Mouse (Mus musculus): ENCODE results near the gene Ptprk. TPM values are rescaled to one million over a fixed set of nuclear protein-coding genes. Genes with fewer than 3 reads are reported as not detected.

Ptprk gene
- total and polyA plus RNA-seq, 3 experiments = 0.02 to 2.4 (median 0.49) TPM

DNA sequence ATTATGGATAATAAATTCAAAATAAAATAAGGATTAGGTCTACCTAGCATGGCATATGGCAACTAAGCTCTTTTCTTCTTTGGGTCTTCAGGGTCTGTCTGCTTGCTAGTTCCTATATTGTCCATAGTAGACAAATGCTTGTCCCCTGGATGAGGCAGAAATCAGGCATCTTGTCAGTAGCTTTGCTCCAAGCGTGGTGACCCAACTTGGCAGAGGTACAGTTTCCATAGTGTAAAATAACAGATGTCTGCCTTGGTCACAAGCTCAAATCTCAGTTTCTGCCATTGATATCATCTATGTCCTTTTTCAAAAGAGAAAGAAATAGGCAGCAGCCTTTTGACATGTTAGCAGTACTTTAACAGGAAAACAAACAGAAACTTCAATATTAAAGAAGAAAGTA lies 416.4 kb downstream of the Ptprk start:
- ATAC-seq (ENCODE audit: extremely low read depth, insufficient number of reproducible peaks, low FRiP score, poor library complexity, severe bottlenecking) (no peak), DNase-seq (ENCODE audit: low spot score) (no peak)
- no peak for TF ChIP-seq GATA1 (IDR thresholded peaks at IDR 0.05; ENCODE audit: borderline replicate concordance, low read length)
- TF ChIP-seq GATA2 (IDR thresholded peaks at IDR 0.05; ENCODE audit: borderline replicate concordance, low read depth, low read length) = no peak
- no peak for TF ChIP-seq POLR2AphosphoS5 (IDR thresholded peaks at IDR 0.05; ENCODE audit: insufficient replicate concordance, low read depth, low read length)
- no peak for TF ChIP-seq TAL1 (conservative IDR thresholded peaks at IDR 0.05; ENCODE audit: low read depth, low read length)
- no peak for TF ChIP-seq CTCF (IDR thresholded peaks at IDR 0.05; ENCODE audit: low read depth, low read length)
- H3K4me3 ChIP-seq (ENCODE audit: low read depth, low read length) = no peak overlapping the region
- H3K4me1 ChIP-seq (ENCODE audit: insufficient read depth, low read depth, low read length) = peaks cover 6% of the 10 kb centered on the region
- no peaks in the 10 kb centered on the region for H3K36me3 ChIP-seq (replicated peaks)
- no peaks in the 10 kb centered on the region for H3K9me3 ChIP-seq (replicated peaks)
- no peaks in the 10 kb centered on the region for H3K27me3 ChIP-seq (ENCODE audit: insufficient read depth, low read length)

DNA sequence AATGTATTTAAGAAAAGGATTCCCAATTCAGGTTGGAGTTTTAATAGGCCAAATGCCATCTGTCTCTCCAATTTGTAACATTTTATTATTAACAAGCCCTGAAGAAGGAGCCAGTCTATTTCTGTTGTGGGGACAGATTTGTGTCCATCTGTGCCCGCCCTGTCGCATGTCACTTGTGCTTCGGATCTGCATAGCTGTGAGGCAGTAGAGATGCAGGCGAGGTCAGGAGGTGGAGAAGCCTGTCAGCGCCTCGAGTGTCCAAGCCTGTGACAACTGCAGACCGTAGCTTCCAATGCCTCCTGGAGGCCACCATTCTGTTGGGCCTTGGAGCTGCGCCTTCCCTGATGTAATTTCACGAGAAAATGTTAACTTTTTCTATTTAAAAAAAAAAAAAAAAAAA lies 417.6 kb downstream of the Ptprk start:
- H3K36me3 ChIP-seq (replicated peaks) = no peaks in the 10 kb centered on the region
- ATAC-seq (ENCODE audit: extremely low read depth, insufficient number of reproducible peaks, low FRiP score, poor library complexity, severe bottlenecking) (no peak), DNase-seq (ENCODE audit: low spot score) (no peak)
- no peak overlapping the region for H3K4me3 ChIP-seq (ENCODE audit: low read depth, low read length)
- H3K27me3 ChIP-seq (ENCODE audit: insufficient read depth, low read length) = no peaks in the 10 kb centered on the region
- peaks cover 6% of the 10 kb centered on the region; the same call in 1 of the 2 replicates for H3K4me1 ChIP-seq (ENCODE audit: insufficient read depth, low read depth, low read length)
- no peaks in the 10 kb centered on the region for H3K9me3 ChIP-seq (replicated peaks)
- TF ChIP-seq POLR2AphosphoS5 (IDR thresholded peaks at IDR 0.05; ENCODE audit: insufficient replicate concordance, low read depth, low read length) = no peak
- TF ChIP-seq GATA1 (IDR thresholded peaks at IDR 0.05; ENCODE audit: borderline replicate concordance, low read length) = no peak
- TF ChIP-seq CTCF (IDR thresholded peaks at IDR 0.05; ENCODE audit: low read depth, low read length) = no peak
- TF ChIP-seq GATA2 (IDR thresholded peaks at IDR 0.05; ENCODE audit: borderline replicate concordance, low read depth, low read length) = no peak
- no peak for TF ChIP-seq TAL1 (conservative IDR thresholded peaks at IDR 0.05; ENCODE audit: low read depth, low read length)

DNA sequence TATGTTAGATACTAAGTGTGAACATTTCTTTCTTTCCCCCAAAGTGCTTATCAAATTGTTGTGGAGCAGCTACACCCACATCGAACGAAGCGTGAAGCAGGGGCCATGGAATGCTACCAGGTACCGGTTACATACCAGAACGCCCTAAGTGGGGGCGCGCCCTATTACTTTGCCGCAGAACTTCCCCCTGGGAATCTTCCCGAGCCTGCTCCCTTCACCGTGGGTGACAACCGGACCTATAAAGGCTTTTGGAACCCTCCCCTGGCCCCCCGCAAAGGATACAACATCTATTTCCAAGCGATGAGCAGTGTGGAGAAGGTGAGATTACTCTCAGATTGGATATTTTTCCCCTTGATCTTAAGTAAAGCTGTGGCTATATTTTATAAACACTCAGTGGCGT lies 418.2 kb downstream of the Ptprk start:
- no peaks in the 10 kb centered on the region for H3K27me3 ChIP-seq (ENCODE audit: insufficient read depth, low read length)
- H3K4me3 ChIP-seq (ENCODE audit: low read depth, low read length) = no peak overlapping the region
- H3K36me3 ChIP-seq (replicated peaks) = no peaks in the 10 kb centered on the region
- H3K9me3 ChIP-seq (replicated peaks) = no peaks in the 10 kb centered on the region
- TF ChIP-seq POLR2AphosphoS5 (IDR thresholded peaks at IDR 0.05; ENCODE audit: insufficient replicate concordance, low read depth, low read length) = no peak
- TF ChIP-seq CTCF (IDR thresholded peaks at IDR 0.05; ENCODE audit: low read depth, low read length) = no peak
- no peak for TF ChIP-seq GATA1 (IDR thresholded peaks at IDR 0.05; ENCODE audit: borderline replicate concordance, low read length)
- TF ChIP-seq TAL1 (conservative IDR thresholded peaks at IDR 0.05; ENCODE audit: low read depth, low read length) = no peak
- no peak for TF ChIP-seq GATA2 (IDR thresholded peaks at IDR 0.05; ENCODE audit: borderline replicate concordance, low read depth, low read length)
- no peak for ATAC-seq (ENCODE audit: extremely low read depth, insufficient number of reproducible peaks, low FRiP score, poor library complexity, severe bottlenecking)
- no peak for DNase-seq (ENCODE audit: low spot score)
- 0 out of 2 replicates have a peak, but pooled peaks cover 2% of the 10 kb centered on the region for H3K4me1 ChIP-seq (ENCODE audit: insufficient read depth, low read depth, low read length)

DNA sequence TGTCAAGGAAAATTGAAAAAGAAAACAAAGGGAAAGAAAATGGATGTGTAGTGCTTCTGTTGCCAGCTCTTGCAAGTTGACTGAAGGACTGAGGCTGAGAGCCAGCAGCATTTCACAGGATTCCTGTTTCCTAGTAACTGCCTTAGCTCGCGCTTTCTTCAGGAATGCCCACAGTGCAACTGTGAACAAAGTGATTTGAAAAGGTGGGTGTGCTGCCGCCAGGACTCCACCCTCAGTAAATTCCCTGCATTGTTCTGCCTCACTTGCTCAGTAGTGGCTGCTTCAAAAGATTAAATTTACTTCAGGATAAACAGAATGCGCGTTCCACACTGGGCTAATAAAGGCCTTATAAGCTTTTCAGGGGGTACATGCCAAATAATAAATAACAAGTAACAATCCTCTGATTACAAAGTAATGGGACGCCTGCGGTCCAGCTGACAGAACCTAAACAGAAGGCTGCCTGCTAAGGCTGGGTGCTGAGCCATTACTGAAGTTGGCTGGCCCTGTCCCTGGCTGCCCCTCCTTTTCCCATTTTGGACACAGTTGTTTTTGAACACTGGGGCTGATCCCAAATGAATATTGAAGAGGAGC lies 418.7 kb downstream of the Ptprk start:
- no peaks in the 10 kb centered on the region for H3K27me3 ChIP-seq (ENCODE audit: insufficient read depth, low read length)
- no peaks in the 10 kb centered on the region for H3K9me3 ChIP-seq (replicated peaks)
- H3K4me1 ChIP-seq (ENCODE audit: insufficient read depth, low read depth, low read length) = 0 out of 2 replicates have a peak, but pooled peaks cover 2% of the 10 kb centered on the region
- no peak for DNase-seq (ENCODE audit: low spot score)
- TF ChIP-seq CTCF (IDR thresholded peaks at IDR 0.05; ENCODE audit: low read depth, low read length) (no peak), GATA2 (IDR thresholded peaks at IDR 0.05; ENCODE audit: borderline replicate concordance, low read depth, low read length) (no peak), GATA1 (IDR thresholded peaks at IDR 0.05; ENCODE audit: borderline replicate concordance, low read length) (no peak), TAL1 (conservative IDR thresholded peaks at IDR 0.05; ENCODE audit: low read depth, low read length) (no peak), POLR2AphosphoS5 (IDR thresholded peaks at IDR 0.05; ENCODE audit: insufficient replicate concordance, low read depth, low read length) (no peak)
- no peak overlapping the region for H3K4me3 ChIP-seq (ENCODE audit: low read depth, low read length)
- ATAC-seq (ENCODE audit: extremely low read depth, insufficient number of reproducible peaks, low FRiP score, poor library complexity, severe bottlenecking) = no peak
- H3K36me3 ChIP-seq (replicated peaks) = no peaks in the 10 kb centered on the region

DNA sequence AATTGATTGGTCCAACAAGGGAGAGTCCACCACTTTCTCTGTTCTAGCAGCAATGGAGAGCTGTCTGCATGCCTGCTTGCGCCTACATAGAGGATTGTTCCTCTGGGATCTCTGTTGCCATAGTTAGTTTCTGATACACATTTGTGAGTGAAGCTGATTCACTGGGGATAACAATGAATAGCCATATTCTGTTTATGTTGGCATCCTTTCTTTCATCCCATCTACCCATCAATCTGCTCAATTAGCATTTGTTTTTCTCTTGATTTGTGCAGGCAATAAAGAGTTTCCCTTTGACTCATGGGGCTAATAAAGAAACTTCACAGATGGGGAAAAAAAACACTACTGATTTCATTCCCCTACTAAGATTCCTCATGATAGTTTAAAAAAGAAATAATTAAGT lies 423.2 kb downstream of the Ptprk start:
- TF ChIP-seq POLR2AphosphoS5 (IDR thresholded peaks at IDR 0.05; ENCODE audit: insufficient replicate concordance, low read depth, low read length) (no peak), GATA1 (IDR thresholded peaks at IDR 0.05; ENCODE audit: borderline replicate concordance, low read length) (no peak), TAL1 (conservative IDR thresholded peaks at IDR 0.05; ENCODE audit: low read depth, low read length) (no peak), CTCF (IDR thresholded peaks at IDR 0.05; ENCODE audit: low read depth, low read length) (no peak), GATA2 (IDR thresholded peaks at IDR 0.05; ENCODE audit: borderline replicate concordance, low read depth, low read length) (no peak)
- DNase-seq (ENCODE audit: low spot score) = no peak
- no peaks in the 10 kb centered on the region for H3K9me3 ChIP-seq (replicated peaks)
- no peak overlapping the region for H3K4me3 ChIP-seq (ENCODE audit: low read depth, low read length)
- H3K4me1 ChIP-seq (ENCODE audit: insufficient read depth, low read depth, low read length) = 0 out of 2 replicates have a peak, but pooled peaks cover 2% of the 10 kb centered on the region
- no peak for ATAC-seq (ENCODE audit: extremely low read depth, insufficient number of reproducible peaks, low FRiP score, poor library complexity, severe bottlenecking)
- H3K27me3 ChIP-seq (ENCODE audit: insufficient read depth, low read length) = no peaks in the 10 kb centered on the region
- H3K36me3 ChIP-seq (replicated peaks) = no peaks in the 10 kb centered on the region

DNA sequence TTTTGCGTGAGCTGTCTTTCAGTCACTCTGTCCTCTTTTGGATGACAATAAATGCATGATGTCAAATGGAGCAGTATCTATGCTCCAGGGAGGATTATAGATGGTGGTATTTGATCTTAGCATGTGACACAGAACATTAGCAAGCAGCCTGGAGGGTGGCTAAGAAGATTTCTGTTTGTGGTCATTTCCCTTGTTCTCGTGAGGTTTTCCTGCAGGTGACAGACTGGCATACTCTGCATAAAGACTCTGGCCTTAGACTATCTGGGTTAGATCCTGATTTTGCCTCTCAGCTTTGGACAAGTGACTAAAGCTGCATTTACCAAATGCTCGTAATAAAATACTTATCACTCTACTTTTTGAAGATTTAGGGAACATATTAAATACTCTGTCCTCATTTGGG lies 423.9 kb downstream of the Ptprk start:
- no peaks in the 10 kb centered on the region for H3K9me3 ChIP-seq (replicated peaks)
- ATAC-seq (ENCODE audit: extremely low read depth, insufficient number of reproducible peaks, low FRiP score, poor library complexity, severe bottlenecking) (no peak), DNase-seq (ENCODE audit: low spot score) (no peak)
- no peak for TF ChIP-seq GATA2 (IDR thresholded peaks at IDR 0.05; ENCODE audit: borderline replicate concordance, low read depth, low read length)
- no peak for TF ChIP-seq CTCF (IDR thresholded peaks at IDR 0.05; ENCODE audit: low read depth, low read length)
- TF ChIP-seq POLR2AphosphoS5 (IDR thresholded peaks at IDR 0.05; ENCODE audit: insufficient replicate concordance, low read depth, low read length) = no peak
- TF ChIP-seq GATA1 (IDR thresholded peaks at IDR 0.05; ENCODE audit: borderline replicate concordance, low read length) = no peak
- TF ChIP-seq TAL1 (conservative IDR thresholded peaks at IDR 0.05; ENCODE audit: low read depth, low read length) = no peak
- no peaks in the 10 kb centered on the region for H3K36me3 ChIP-seq (replicated peaks)
- H3K4me3 ChIP-seq (ENCODE audit: low read depth, low read length) = no peak overlapping the region
- H3K4me1 ChIP-seq (ENCODE audit: insufficient read depth, low read depth, low read length) = no peaks in the 10 kb centered on the region
- H3K27me3 ChIP-seq (ENCODE audit: insufficient read depth, low read length) = no peaks in the 10 kb centered on the region
